Mouse (Mus musculus) testis, adult 10 weeks (tissue): ENCODE results near the gene Commd7. TPM values are rescaled to one million over a fixed set of nuclear protein-coding genes. Genes with fewer than 3 reads are reported as not detected.

Source experiments
- polyA plus RNA-seq: library from polyadenylated mRNA; stranded (reverse); fragments of 350-450 nt; fragmentation: Illumina TruSeq; extraction: RNeasy Lipid Tissue Mini Kit (QIAGEN cat#74804); gene quantifications from one replicate; pipeline ENCODE4 v1.2.3, GENCODE M21; 2014; ENCODE audit warnings: low read depth, low replicate concordance

The Commd7 gene
- 3.4 TPM for polyA plus RNA-seq

GRCm38 (mm10) chr2:153631976-153632870 is at the start of gene Commd7:
Gene Commd7, minus strand, starts transcription at chr2:153632781.

GRCm38 (mm10) chr2:153649298-153650013 is 16.9 kb upstream of the Commd7 start, which contains the start of gene Dnmt3b:
Gene Dnmt3b, plus strand, starts transcription at chr2:153649450.

Other genes with a start within 250 kb of the Commd7 start
- gene 4930404H24Rik, start 140.0 kb downstream of the Commd7 start, polyA plus RNA-seq, result 4.5 TPM
- gene Nol4l, start 102.8 kb downstream of the Commd7 start, polyA plus RNA-seq, result 73.8 TPM
- 2.3 TPM for gene Dnmt3b, start 16.7 kb upstream of the Commd7 start, polyA plus RNA-seq
- 0.28 TPM for gene Dnmt3c, start 63.9 kb upstream of the Commd7 start, polyA plus RNA-seq
- gene Mapre1, start 108.5 kb upstream of the Commd7 start, polyA plus RNA-seq, result 246 TPM
- gene Efcab8, start 147.2 kb upstream of the Commd7 start, polyA plus RNA-seq, result 15.6 TPM
- gene Sun5, start 238.3 kb upstream of the Commd7 start, polyA plus RNA-seq, result 54.6 TPM
- gene Bpifb2, start 242.3 kb upstream of the Commd7 start, polyA plus RNA-seq, result 0.15 TPM